Mouse (Mus musculus) MEL (cell line): Measurements from ENCODE around the gene Gabrg3. TPM values are rescaled to one million over a fixed set of nuclear protein-coding genes. Genes with fewer than 3 reads are reported as not detected.

Source experiments
- DNase-seq: peaks from one replicate; pipeline ENCODE4 v3.0.0; 2011; ENCODE audit warnings: low read depth, low spot score
- H3K27ac ChIP-seq: 2 replicates; pipeline ENCODE4 v1.5.1; 2012; ENCODE audit warnings: low read depth, mild to moderate bottlenecking, control low read depth, low read length, moderate library complexity; ENCODE audit not compliant: control insufficient read depth
- H3K27me3 ChIP-seq, 2 experiments: fragments of 150-350 bp in 1 of 2; sonication (generic) in 1 of 2; 2 replicates each; pipeline ENCODE4 v1.6.1; 2012; ENCODE audit warnings: low read length in 2 of 2, mild to moderate bottlenecking in 2 of 2, improper control_type of control experiment in 1 of 2, moderate library complexity in 1 of 2; ENCODE audit not compliant: insufficient read depth in 2 of 2, control insufficient read depth in 1 of 2
- H3K36me3 ChIP-seq, 2 experiments: 2 replicates each; pipeline ENCODE4 v1.6.1; 2012 to 2014; ENCODE audit warnings: low read length in 2 of 2, improper control_type of control experiment in 1 of 2, inconsistent platforms in 1 of 2, mild to moderate bottlenecking in 1 of 2; ENCODE audit not compliant: insufficient read depth in 2 of 2, control insufficient read depth in 1 of 2
- H3K4me1 ChIP-seq, 2 experiments: fragments of 150-350 bp in 1 of 2; sonication (generic) in 1 of 2; 2 replicates each; pipeline ENCODE4 v1.6.1; 2012; ENCODE audit warnings: low read length in 2 of 2, improper control_type of control experiment in 1 of 2, mild to moderate bottlenecking in 1 of 2; ENCODE audit not compliant: insufficient read depth in 2 of 2, control insufficient read depth in 1 of 2
- H3K4me3 ChIP-seq, 2 experiments: fragments of 150-350 bp in 1 of 2; sonication (generic) in 1 of 2; 2 replicates each; pipeline ENCODE4 v1.5.1; 2012; ENCODE audit warnings: low read depth in 2 of 2, low read length in 2 of 2, mild to moderate bottlenecking in 2 of 2, moderate library complexity in 2 of 2, control low read depth in 1 of 2, improper control_type of control experiment in 1 of 2; ENCODE audit not compliant: control insufficient read depth in 1 of 2, insufficient read depth in 1 of 2
- H3K79me2 ChIP-seq: 2 replicates; pipeline ENCODE4 v1.6.1; 2012; ENCODE audit warnings: mild to moderate bottlenecking, low read length, moderate library complexity; ENCODE audit not compliant: control insufficient read depth, poor library complexity, insufficient read depth
- H3K9ac ChIP-seq: 2 replicates; pipeline ENCODE4 v1.6.1; 2012; ENCODE audit warnings: low read depth, mild to moderate bottlenecking, control low read depth, low read length, moderate library complexity; ENCODE audit not compliant: control insufficient read depth, poor library complexity, severe bottlenecking
- H3K9me3 ChIP-seq: fragments of 150-350 bp; sonication (generic); replicated peaks from 2 replicates; pipeline ENCODE4 v1.6.1; 2012; ENCODE audit warnings: mild to moderate bottlenecking, low read length, improper control_type of control experiment, moderate library complexity; ENCODE audit not compliant: insufficient read depth
- CHD1 ChIP-seq: IDR thresholded peaks from 2 replicates; pipeline ENCODE4 v1.6.1; 2012; ENCODE audit warnings: low read depth, mild to moderate bottlenecking, inconsistent platforms, low read length, improper control_type of control experiment
- CHD2 ChIP-seq: IDR thresholded peaks from 2 replicates; pipeline ENCODE4 v1.6.1; 2011; ENCODE audit warnings: low read length, improper control_type of control experiment
- CTCF ChIP-seq, 3 experiments: IDR thresholded peaks in 2 of 3; conservative IDR thresholded peaks in 1 of 3; 2 replicates each; pipeline ENCODE4 v1.5.1; 2011 to 2012; ENCODE audit warnings: low read length in 3 of 3, low read depth in 2 of 3, mild to moderate bottlenecking in 2 of 3, improper control_type of control experiment in 1 of 3, inconsistent platforms in 1 of 3, mixed read lengths in 1 of 3, moderate library complexity in 1 of 3; ENCODE audit not compliant: control insufficient read depth in 1 of 3, insufficient read depth in 1 of 3, poor library complexity in 1 of 3, severe bottlenecking in 1 of 3
- E2F4 ChIP-seq: IDR thresholded peaks from 2 replicates; pipeline ENCODE4 v1.6.1; 2011; ENCODE audit warnings: low read depth, low read length, improper control_type of control experiment, borderline replicate concordance
- EP300 ChIP-seq, 2 experiments: IDR thresholded peaks; 2 replicates each; pipeline ENCODE4 v1.6.1; 2011; ENCODE audit warnings: improper control_type of control experiment in 2 of 2, low read length in 2 of 2, low read depth in 1 of 2, mild to moderate bottlenecking in 1 of 2
- ETS1 ChIP-seq: IDR thresholded peaks from 2 replicates; pipeline ENCODE4 v1.6.1; 2012; ENCODE audit warnings: low read depth, mild to moderate bottlenecking, inconsistent platforms, low read length, improper control_type of control experiment, moderate library complexity
- HCFC1 ChIP-seq: IDR thresholded peaks from 2 replicates; pipeline ENCODE4 v1.6.1; 2012; ENCODE audit warnings: low read depth, mild to moderate bottlenecking, inconsistent platforms, low read length, improper control_type of control experiment, moderate library complexity
- MAFK ChIP-seq: IDR thresholded peaks from 2 replicates; pipeline ENCODE4 v1.6.1; 2011; ENCODE audit warnings: low read depth, mild to moderate bottlenecking, low read length, improper control_type of control experiment, borderline replicate concordance
- MAX ChIP-seq: IDR thresholded peaks from 2 replicates; pipeline ENCODE4 v1.6.1; 2011; ENCODE audit warnings: low read length, improper control_type of control experiment
- MEF2A ChIP-seq: IDR thresholded peaks from 2 replicates; pipeline ENCODE4 v1.6.1; 2014; ENCODE audit warnings: low read depth, mild to moderate bottlenecking, inconsistent platforms, low read length, improper control_type of control experiment; ENCODE audit not compliant: poor library complexity, insufficient replicate concordance, severe bottlenecking; ENCODE audit errors: extremely low read depth
- MYB ChIP-seq: IDR thresholded peaks from 2 replicates; pipeline ENCODE4 v1.6.1; 2011; ENCODE audit warnings: mild to moderate bottlenecking, low read depth, low read length, improper control_type of control experiment
- MYC ChIP-seq: IDR thresholded peaks from 2 replicates; pipeline ENCODE4 v1.6.1; 2011; ENCODE audit warnings: low read depth, mild to moderate bottlenecking, low read length, improper control_type of control experiment, moderate library complexity
- NRF1 ChIP-seq: IDR thresholded peaks from 2 replicates; pipeline ENCODE4 v1.6.1; 2014; ENCODE audit warnings: low read depth, mild to moderate bottlenecking, inconsistent platforms, low read length, improper control_type of control experiment, moderate library complexity; ENCODE audit not compliant: poor library complexity, insufficient read depth, severe bottlenecking
- POLR2A ChIP-seq, 2 experiments: IDR thresholded peaks; 2 replicates each; pipeline ENCODE4 v1.6.1; 2011 to 2012; ENCODE audit warnings: low read length in 2 of 2, mild to moderate bottlenecking in 2 of 2, control low read depth in 1 of 2, improper control_type of control experiment in 1 of 2, low read depth in 1 of 2, moderate library complexity in 1 of 2; ENCODE audit not compliant: control insufficient read depth in 1 of 2, insufficient read depth in 1 of 2, poor library complexity in 1 of 2
- TBP ChIP-seq: IDR thresholded peaks from 2 replicates; pipeline ENCODE4 v1.8.0; 2011; ENCODE audit warnings: low read depth, low read length, improper control_type of control experiment
- TCF12 ChIP-seq: IDR thresholded peaks from 2 replicates; pipeline ENCODE4 v1.6.1; 2014; ENCODE audit warnings: low read depth, mild to moderate bottlenecking, inconsistent platforms, low read length, improper control_type of control experiment, moderate library complexity
- USF1 ChIP-seq: IDR thresholded peaks from 2 replicates; pipeline ENCODE4 v1.6.1; 2014; ENCODE audit warnings: low read depth, mild to moderate bottlenecking, inconsistent platforms, low read length, improper control_type of control experiment, moderate library complexity
- ZKSCAN1 ChIP-seq: IDR thresholded peaks from 2 replicates; pipeline ENCODE4 v1.6.1; 2012; ENCODE audit warnings: low read depth, mild to moderate bottlenecking, inconsistent platforms, low read length, improper control_type of control experiment, moderate library complexity
- ZMIZ1 ChIP-seq: IDR thresholded peaks from 2 replicates; pipeline ENCODE4 v1.6.1; 2012; ENCODE audit warnings: low read depth, mild to moderate bottlenecking, inconsistent platforms, low read length, improper control_type of control experiment, moderate library complexity
- polyA plus RNA-seq, 2 experiments: library from polyadenylated mRNA; stranded (reverse) in 1 of 2; unstranded in 1 of 2; fragments of >175 nt in 1 of 2; fragments of >200 nt in 1 of 2; gene quantifications; 2 replicates each; pipeline versions ENCODE4 v1.2.1 to v1.2.4; 2012; ENCODE audit warnings: low replicate concordance in 2 of 2, low read depth in 1 of 2; ENCODE audit not compliant: insufficient read length in 2 of 2, insufficient read depth in 1 of 2, missing spikeins in 1 of 2
- total RNA-seq: library from RNA; depleted of rRNA; stranded (reverse); fragments of 300-350 nt; gene quantifications from 2 replicates; pipeline ENCODE4 v1.2.3, GENCODE M21; 2012

Gabrg3 gene
- total and polyA plus RNA-seq, 3 experiments: not detected

DNA sequence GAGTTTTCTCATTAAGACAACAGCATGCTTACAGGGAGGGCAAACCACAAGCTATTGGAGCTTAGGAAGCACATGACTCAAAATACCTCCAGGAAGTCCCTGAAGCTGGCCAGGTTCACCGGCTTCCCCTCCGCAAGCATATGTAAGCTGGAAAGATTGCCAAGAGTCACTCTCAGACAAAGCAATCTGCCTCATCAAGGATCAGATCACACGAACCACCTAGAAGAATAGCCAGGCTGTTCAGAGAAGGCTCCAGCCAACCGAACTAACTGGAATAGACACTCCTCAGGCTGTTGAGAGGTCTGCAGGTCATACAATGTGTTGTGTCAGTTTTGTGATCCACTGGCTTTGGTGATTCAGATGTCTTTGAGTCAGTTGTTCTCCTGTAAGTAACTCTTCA lies 24.2 kb upstream of the Gabrg3 start:
- no peaks in the 10 kb centered on the region for H3K9me3 ChIP-seq
- no peaks in the 10 kb centered on the region for H3K79me2 ChIP-seq
- no peaks in the 10 kb centered on the region for H3K36me3 ChIP-seq
- no peak for DNase-seq
- no peak overlapping the region for H3K4me3 ChIP-seq
- no peaks in the 10 kb centered on the region for H3K27me3 ChIP-seq
- H3K4me1 ChIP-seq: no peaks in the 10 kb centered on the region
- H3K27ac ChIP-seq: no peak overlapping the region
- no peak overlapping the region for H3K9ac ChIP-seq
- no peak for TF ChIP-seq ETS1
- TF ChIP-seq MEF2A: no peak
- TF ChIP-seq TCF12: no peak
- no peak for TF ChIP-seq USF1
- TF ChIP-seq MAFK: no peak
- no peak for TF ChIP-seq ZKSCAN1

- Histone ChIP-seq H3K27ac (no peak overlapping the region), H3K9me3 (no peaks in the 10 kb centered on the region), H3K27me3 (no peaks in the 10 kb centered on the region), H3K36me3 (no peaks in the 10 kb centered on the region), H3K9ac (no peak overlapping the region), H3K4me1 (no peaks in the 10 kb centered on the region), H3K4me3 (no peak overlapping the region), H3K79me2 (no peaks in the 10 kb centered on the region)
- TF ChIP-seq MYC (no peak), CTCF (IDR thresholded peaks at IDR 0.05 in 2 of 3, conservative IDR thresholded peaks at IDR 0.05 in 1 of 3; ENCODE audit: control insufficient read depth in 1 of 3, insufficient read depth in 1 of 3, low read depth in 2 of 3, low read length in 3 of 3, poor library complexity in 1 of 3, severe bottlenecking in 1 of 3) (no peak), CHD1 (no peak), MAX (no peak), POLR2A (IDR thresholded peaks at IDR 0.05; ENCODE audit: control insufficient read depth in 1 of 2, insufficient read depth in 1 of 2, low read depth in 1 of 2, low read length in 2 of 2, poor library complexity in 1 of 2) (no peak), TBP (no peak), NRF1 (no peak), E2F4 (no peak), ZMIZ1 (no peak), EP300 (IDR thresholded peaks at IDR 0.05; ENCODE audit: low read depth in 1 of 2, low read length in 2 of 2) (no peak), ZKSCAN1 (no peak), HCFC1 (no peak), CHD2 (no peak), MYB (no peak)
- no peak for DNase-seq
These were observed 6.6 kb upstream of the Gabrg3 start for GRCm38 (mm10) chr7:57393551-57393950.
